Comparison of ENCODE assay signal across 17 mouse cellular contexts in genomic region chr10:60133501-60133900, GRCm38 (mm10). TPM values are rescaled to one million over a fixed set of nuclear protein-coding genes. Genes with fewer than 3 reads are reported as not detected.
DNase-seq lines count a peak whose midpoint lies in the region; ATAC-seq lines count a peak whose summit lies in the region.
"Had no signal": no experiment of that assay in that cellular context is flagged by ENCODE, and none has a peak within 500 bp of the region (broad histone marks: within the 10 kb centered on the region; RNA-seq: fewer than 3 reads in every experiment).

No protein-coding gene starts in this region.

- 27% methylated on average over 6 of the region's 6 CpGs for WGBS in heart, embryonic 10.5 days
- WGBS in lung, embryonic 15.5 days, result 17% methylated on average over 6 of the region's 6 CpGs
- 14% methylated on average over 6 of the region's 6 CpGs for WGBS in embryonic facial prominence, embryonic 13.5 days
- 20% methylated on average over 6 of the region's 6 CpGs for WGBS in stomach, embryonic 16.5 days

- peaks cover 61% of the 10 kb centered on the region for H3K27me3 ChIP-seq in heart, embryonic 10.5 days (ENCODE audit: insufficient read depth, poor library complexity, severe bottlenecking)
- H3K27me3 ChIP-seq in lung, embryonic 15.5 days, result no peaks in the 10 kb centered on the region
- H3K27me3 ChIP-seq in embryonic facial prominence, embryonic 13.5 days, result no peaks in the 10 kb centered on the region
- H3K27me3 ChIP-seq in stomach, embryonic 16.5 days (ENCODE audit: control insufficient read depth, insufficient read depth, low read length), result no peaks in the 10 kb centered on the region

- intact Hi-C loops in heart, postnatal 36 days (cut with DNase I), result no loop called here

- H3K36me3 ChIP-seq in heart, embryonic 10.5 days, result no peaks in the 10 kb centered on the region
- no peaks in the 10 kb centered on the region for H3K36me3 ChIP-seq in lung, embryonic 15.5 days
- peaks cover 9% of the 10 kb centered on the region; the same call in 1 of the 2 replicates for H3K36me3 ChIP-seq in embryonic facial prominence, embryonic 13.5 days
- H3K36me3 ChIP-seq in stomach, embryonic 16.5 days (ENCODE audit: control insufficient read depth, insufficient read depth, low read length), result no peaks in the 10 kb centered on the region

- 0 out of 2 replicates have a peak overlapping the region, but pooled peaks have one; percentile 22 for H3K27ac ChIP-seq in heart, embryonic 10.5 days
- no peak overlapping the region for H3K27ac ChIP-seq in lung, embryonic 15.5 days
- peak overlapping the region; percentile 57; the same call in 1 of the 2 replicates for H3K27ac ChIP-seq in embryonic facial prominence, embryonic 13.5 days
- no peak overlapping the region for H3K27ac ChIP-seq in stomach, embryonic 16.5 days (ENCODE audit: low read length)
- H3K27ac ChIP-seq: midbrain, embryonic 12.5 days had no signal

- H3K4me3 ChIP-seq in heart, embryonic 10.5 days, result no peak overlapping the region
- no peak overlapping the region for H3K4me3 ChIP-seq in lung, embryonic 15.5 days
- H3K4me3 ChIP-seq in embryonic facial prominence, embryonic 13.5 days, result no peak overlapping the region
- H3K4me3 ChIP-seq in stomach, embryonic 16.5 days (replicated peaks; ENCODE audit: low read length), result no peak overlapping the region
- H3K4me3 ChIP-seq: midbrain, embryonic 12.5 days had no signal

- peaks cover 13% of the 10 kb centered on the region for H3K4me1 ChIP-seq in heart, embryonic 10.5 days
- H3K4me1 ChIP-seq in lung, embryonic 15.5 days, result peaks cover 16% of the 10 kb centered on the region
- peaks cover 17% of the 10 kb centered on the region for H3K4me1 ChIP-seq in embryonic facial prominence, embryonic 13.5 days
- peaks cover 7% of the 10 kb centered on the region; the same call in 1 of the 2 replicates for H3K4me1 ChIP-seq in stomach, embryonic 16.5 days (ENCODE audit: control insufficient read depth, insufficient read depth, low read length)
- H3K4me1 ChIP-seq: midbrain, embryonic 12.5 days had no signal

- no peak overlapping the region for H3K9ac ChIP-seq in lung, embryonic 15.5 days
- 0 out of 2 replicates have a peak overlapping the region, but pooled peaks have one; percentile 27 for H3K9ac ChIP-seq in embryonic facial prominence, embryonic 13.5 days
- H3K9ac ChIP-seq in stomach, embryonic 16.5 days (ENCODE audit: low read length), result no peak overlapping the region
- H3K9ac ChIP-seq: midbrain, embryonic 12.5 days had no signal

- no peak for DNase-seq in heart, embryonic 10.5 days (ENCODE audit: low spot score)
- DNase-seq in heart, postnatal 36 days, result no peak
- no peak for DNase-seq in lung, postnatal 25 days (ENCODE audit: low spot score)
- DNase-seq in T-cell, adult 2 months (ENCODE audit: low spot score), result no peak
- no peak for DNase-seq in thymus, postnatal 36 days
- DNase-seq: cerebellum, adult 11-12 months; gastrocnemius, postnatal 36 days; layer of hippocampus, adult 9-11 months; retina, postnatal 1 day; thymus, adult 18-20 months had no signal

- no peaks in the 10 kb centered on the region for H3K9me3 ChIP-seq in heart, embryonic 10.5 days
- no peaks in the 10 kb centered on the region for H3K9me3 ChIP-seq in lung, embryonic 15.5 days
- H3K9me3 ChIP-seq in embryonic facial prominence, embryonic 13.5 days, result no peaks in the 10 kb centered on the region
- H3K9me3 ChIP-seq in stomach, embryonic 16.5 days (replicated peaks; ENCODE audit: control insufficient read depth, low read length), result no peaks in the 10 kb centered on the region
- H3K9me3 ChIP-seq: midbrain, embryonic 12.5 days had no signal

- H3K4me2 ChIP-seq in lung, embryonic 15.5 days, result no peak overlapping the region
- H3K4me2 ChIP-seq in embryonic facial prominence, embryonic 13.5 days, result peak overlapping the region; percentile 35
- no peak overlapping the region for H3K4me2 ChIP-seq in stomach, embryonic 16.5 days (ENCODE audit: low read depth, low read length)
- H3K4me2 ChIP-seq: midbrain, embryonic 12.5 days had no signal

- ATAC-seq in lung, embryonic 15.5 days (ENCODE audit: borderline replicate concordance, extremely low read depth, low FRiP score, low TSS enrichment), result peak; percentile 24; the same call in 1 of the 2 replicates
- 0 out of 2 replicates have a peak, but pooled peaks have one; percentile 44 for ATAC-seq in embryonic facial prominence, embryonic 13.5 days (ENCODE audit: insufficient number of reproducible peaks, insufficient read depth, low FRiP score, low TSS enrichment, low read depth)
- ATAC-seq in stomach, embryonic 16.5 days (ENCODE audit: insufficient read depth, low FRiP score), result peak; percentile 22; the same call in 1 of the 2 replicates
- ATAC-seq: forebrain, embryonic 16.5 days; hindbrain, embryonic 16.5 days; lung, postnatal 0 days had no signal

RNA-seq across cellular contexts. Expression of gene Spock2, which starts 27.5 kb away (rescaled TPM):
- polyA plus RNA-seq in heart, embryonic 10.5 days (2016; fragmentation: Nextera tagmentation; extraction: Ambion mirVana), result 0.65 and 0.85 TPM in 2 replicates
- total RNA-seq in heart, postnatal 36 days (2021), result 10 to 100 TPM; 16.7 to 20.1 TPM
- polyA plus RNA-seq in lung, embryonic 15.5 days (2015; fragmentation: Nextera tagmentation; extraction: Ambion mirVana), result 2.2 and 4.4 TPM in 2 replicates
- polyA plus RNA-seq in embryonic facial prominence, embryonic 13.5 days (2015; fragmentation: Nextera tagmentation; extraction: Ambion mirVana), result 7.2 and 7.3 TPM in 2 replicates
- polyA plus RNA-seq in stomach, embryonic 16.5 days (2015; fragmentation: Nextera tagmentation; extraction: Ambion mirVana), result 6.3 and 6.6 TPM in 2 replicates

Comparison
In these comparisons a context has a peak if more than half of its experiments do, and no peak if none do; other contexts are left out.
1. H3K27ac ChIP-seq: peak in heart, embryonic 10.5 days (single experiment) and embryonic facial prominence, embryonic 13.5 days (single experiment); none in lung, embryonic 15.5 days (single experiment) and stomach, embryonic 16.5 days (single experiment).
2. Peak in every context shown above with its lines, with median percentiles within 50 percentile points of each other: ATAC-seq.